Mouse (Mus musculus) urinary bladder, postnatal 14 days (tissue): ENCODE measurements around the gene Cetn2.

ENCODE experiments used
- DNase-seq: peaks from one replicate; pipeline ENCODE4 v3.0.0; 2021; ENCODE audit warnings: low spot score

Gene Cetn2

GRCm38 (mm10) chrX:72917884-72918681, at the start of gene Cetn2, which contains the start of gene Nsdhl:
Gene Cetn2, minus strand, starts transcription at chrX:72918411.
Gene Nsdhl, plus strand, starts transcription at chrX:72918557.
- peak; percentile 87 for DNase-seq

- DNase-seq = no peak
These were observed 44.5 kb upstream of the Cetn2 start for GRCm38 (mm10) chrX:72962743-72963142.

GRCm38 (mm10) chrX:72961511-72961910, 43.3 kb upstream of the Cetn2 start:
- no peak for DNase-seq

- DNase-seq = peak; percentile 25
These were observed 42.2 kb upstream of the Cetn2 start for GRCm38 (mm10) chrX:72960431-72960830.

GRCm38 (mm10) chrX:72956486-72956885, 38.3 kb upstream of the Cetn2 start:
- DNase-seq = no peak

- no peak for DNase-seq
These were observed 35.3 kb upstream of the Cetn2 start for GRCm38 (mm10) chrX:72953464-72953863.

GRCm38 (mm10) chrX:72921391-72921790, 3.2 kb upstream of the Cetn2 start:
- no peak for DNase-seq

GRCm38 (mm10) chrX:72918682-72919059, 460 bp upstream of the Cetn2 start:
- DNase-seq = no peak

- no peak for DNase-seq
These were observed 6.6 kb downstream of the Cetn2 start for GRCm38 (mm10) chrX:72911611-72912010.

- no peak for DNase-seq
These were observed 9.8 kb downstream of the Cetn2 start for GRCm38 (mm10) chrX:72908404-72908741.

- DNase-seq = no peak
These were observed 10.4 kb downstream of the Cetn2 start for GRCm38 (mm10) chrX:72907619-72908403.

GRCm38 (mm10) chrX:72902530-72902929, 15.7 kb downstream of the Cetn2 start:
- DNase-seq = no peak

GRCm38 (mm10) chrX:72896055-72896437, 22.2 kb downstream of the Cetn2 start:
- DNase-seq = no peak

GRCm38 (mm10) chrX:72895388-72896054, 22.7 kb downstream of the Cetn2 start:
- no peak for DNase-seq
